Mouse (Mus musculus) bone marrow macrophage, adult 2 months (primary cell): ENCODE measurements at regions not wholly inside any gene's neighbourhood (a gene's known extent, or its start where the extent isn't known, plus 50 kb on each side); places are given as distances from the start of the nearest gene placed in this dataset.

Source experiments
- CTCF ChIP-seq: IDR thresholded peaks from 2 replicates; pipeline ENCODE4 v1.5.1; 2012; ENCODE audit warnings: low read depth, mild to moderate bottlenecking, low read length, moderate library complexity
- POLR2A ChIP-seq: IDR thresholded peaks from 2 replicates; pipeline ENCODE4 v1.6.1; 2012; ENCODE audit warnings: mild to moderate bottlenecking, low read depth, low read length, borderline replicate concordance

- TF ChIP-seq POLR2A (no peak), CTCF (no peak)
Observed at GRCm38 (mm10) chr4:64669722-64670121, 454.3 kb upstream of the Pappa start.
